Mouse (Mus musculus): ENCODE data around the gene Tec. TPM values are rescaled to one million over a fixed set of nuclear protein-coding genes. Genes with fewer than 3 reads are reported as not detected.
A peak's percentile ranks its signal among the peaks of the same experiment; 100 is the strongest.

The Tec gene
- total RNA-seq (2021): 1 to 10 TPM; 4.2 to 4.8 TPM

GRCm38 (mm10) chr5:72868091-72868875 is at the start of gene Tec:
Gene Tec, minus strand, starts transcription at chr5:72868483.
- peak; percentile 76 to 80 for DNase-seq (ENCODE audit: low spot score in 2 of 2)
- intact Hi-C loops (cut with DNase I): no loop called here

GRCm38 (mm10) chr5:72916851-72917250 is 48.6 kb upstream of the Tec start:
- intact Hi-C loops (cut with DNase I): no loop called here
- no peak for DNase-seq (ENCODE audit: low spot score in 2 of 2)

- no peak for DNase-seq (ENCODE audit: low spot score in 2 of 2)
- intact Hi-C loops (cut with DNase I): no loop called here
Observed at GRCm38 (mm10) chr5:72916048-72916447, 47.8 kb upstream of the Tec start.

- intact Hi-C loops (cut with DNase I): no loop called here
- no peak for DNase-seq (ENCODE audit: low spot score in 2 of 2)
Observed at GRCm38 (mm10) chr5:72914633-72915561, 46.6 kb upstream of the Tec start.

GRCm38 (mm10) chr5:72913648-72914557 is 45.6 kb upstream of the Tec start, which contains the start of gene Slain2:
Gene Slain2, plus strand, starts transcription at chr5:72914304.
- peak; percentile 93 to 94 for DNase-seq (ENCODE audit: low spot score in 2 of 2)
- intact Hi-C loops (cut with DNase I): no loop called here

GRCm38 (mm10) chr5:72911284-72911683 is 43.0 kb upstream of the Tec start:
- intact Hi-C loops (cut with DNase I): no loop called here
- no peak for DNase-seq (ENCODE audit: low spot score in 2 of 2)

GRCm38 (mm10) chr5:72910373-72910772 is 42.1 kb upstream of the Tec start:
- no peak for DNase-seq (ENCODE audit: low spot score in 2 of 2)
- intact Hi-C loops (cut with DNase I): no loop called here

- intact Hi-C loops (cut with DNase I): no loop called here
- DNase-seq (ENCODE audit: low spot score in 2 of 2): no peak
Observed at GRCm38 (mm10) chr5:72909363-72909762, 41.1 kb upstream of the Tec start.

- intact Hi-C loops (cut with DNase I): no loop called here
- no peak for DNase-seq (ENCODE audit: low spot score in 2 of 2)
Observed at GRCm38 (mm10) chr5:72908324-72908936, 40.1 kb upstream of the Tec start.

- DNase-seq (ENCODE audit: low spot score in 2 of 2): no peak
- intact Hi-C loops (cut with DNase I): no loop called here
Observed at GRCm38 (mm10) chr5:72907402-72907801, 39.1 kb upstream of the Tec start.

- no peak for DNase-seq (ENCODE audit: low spot score in 2 of 2)
- intact Hi-C loops (cut with DNase I): no loop called here
Observed at GRCm38 (mm10) chr5:72904903-72905790, 36.9 kb upstream of the Tec start.

GRCm38 (mm10) chr5:72902876-72903516 is 34.7 kb upstream of the Tec start:
- intact Hi-C loops (cut with DNase I): no loop called here
- no peak for DNase-seq (ENCODE audit: low spot score in 2 of 2)

GRCm38 (mm10) chr5:72902312-72902711 is 34.0 kb upstream of the Tec start:
- no peak for DNase-seq (ENCODE audit: low spot score in 2 of 2)
- intact Hi-C loops (cut with DNase I): no loop called here

- DNase-seq (ENCODE audit: low spot score in 2 of 2): no peak
- intact Hi-C loops (cut with DNase I): no loop called here
Observed at GRCm38 (mm10) chr5:72901866-72902265, 33.6 kb upstream of the Tec start.

GRCm38 (mm10) chr5:72899255-72899654 is 31.0 kb upstream of the Tec start:
- intact Hi-C loops (cut with DNase I): loop anchor here (10.0 kb wide), 1 partner anchor 176 kb away; no protein-coding TSS in a partner anchor

GRCm38 (mm10) chr5:72897998-72898397 is 29.7 kb upstream of the Tec start:
- intact Hi-C loops (cut with DNase I): loop anchor here (10.0 kb wide), 1 partner anchor 177 kb away; no protein-coding TSS in a partner anchor
- no peak for DNase-seq (ENCODE audit: low spot score in 2 of 2)

More at GRCm38 (mm10) chr5:72899255-72899654, 31.0 kb upstream of the Tec start:
- DNase-seq (ENCODE audit: low spot score in 2 of 2): no peak

GRCm38 (mm10) chr5:72896478-72897279 is 28.4 kb upstream of the Tec start:
- DNase-seq (ENCODE audit: low spot score in 2 of 2): no peak
- intact Hi-C loops (cut with DNase I): loop anchor here (10.0 kb wide), 1 partner anchor 178 kb away; no protein-coding TSS in a partner anchor

Data from left cerebral cortex, postnatal 36 days (tissue).